ENCODE assay signal across 8 mouse cellular contexts in the genomic region with DNA sequence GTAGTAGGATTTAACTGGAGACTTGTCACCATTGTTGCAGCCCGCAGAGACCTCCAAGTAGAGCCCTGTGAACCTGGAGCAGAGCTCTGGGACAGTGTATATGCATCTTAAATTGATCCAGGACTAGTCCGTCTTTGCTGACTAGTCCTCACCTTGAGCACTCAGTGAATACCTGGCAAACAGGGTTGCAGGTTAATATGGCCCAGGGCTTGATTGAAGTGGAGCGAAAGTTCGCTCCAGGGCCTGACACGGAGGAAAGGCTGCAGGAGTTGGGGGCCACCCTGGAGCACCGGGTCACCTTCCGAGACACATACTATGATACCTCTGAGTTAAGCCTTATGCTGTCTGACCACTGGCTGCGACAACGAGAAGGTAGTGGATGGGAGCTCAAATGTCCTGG. TPM values are rescaled to one million over a fixed set of nuclear protein-coding genes. Genes with fewer than 3 reads are reported as not detected.
DNase-seq lines count a peak whose midpoint lies in the region; ATAC-seq and TF ChIP-seq lines count a peak whose summit lies in the region.

No protein-coding gene starts in this region.

- peak overlapping the region; percentile 81 for H3K4me3 ChIP-seq in kidney, adult 2 months (ENCODE audit: insufficient read depth, low read depth, low read length)
- peak overlapping the region; percentile 91 for H3K4me3 ChIP-seq in brown adipose tissue, adult 24 weeks (ENCODE audit: insufficient read depth, low read depth, low read length)
- peak overlapping the region; percentile 55 for H3K4me3 ChIP-seq in hindbrain, embryonic 13.5 days
- peak overlapping the region; percentile 61 for H3K4me3 ChIP-seq in midbrain, embryonic 14.5 days (replicated peaks; ENCODE audit: low read depth, low read length)

- peak overlapping the region; percentile 81 for H3K4me2 ChIP-seq in hindbrain, embryonic 13.5 days
- peak overlapping the region; percentile 80 for H3K4me2 ChIP-seq in midbrain, embryonic 14.5 days (ENCODE audit: low read length)

- H3K27ac ChIP-seq in kidney, adult 2 months (ENCODE audit: insufficient read depth, low read depth, low read length), result peak overlapping the region; percentile 91
- peak overlapping the region; percentile 78 for H3K27ac ChIP-seq in brown adipose tissue, adult 24 weeks (replicated peaks; ENCODE audit: low read depth, low read length)
- H3K27ac ChIP-seq in hindbrain, embryonic 13.5 days, result peak overlapping the region; percentile 95
- peak overlapping the region; percentile 96 for H3K27ac ChIP-seq in midbrain, embryonic 14.5 days (replicated peaks; ENCODE audit: low read depth, low read length)

- ATAC-seq in hindbrain, embryonic 13.5 days (ENCODE audit: low FRiP score), result no peak
- no peak for ATAC-seq in midbrain, embryonic 14.5 days (ENCODE audit: low FRiP score, low TSS enrichment)

- no peak for TF ChIP-seq POLR2A in kidney, adult 2 months (IDR thresholded peaks at IDR 0.05; ENCODE audit: low read depth, low read length)

- H3K4me1 ChIP-seq in kidney, adult 2 months (ENCODE audit: control insufficient read depth, insufficient read depth, low read length), result peaks cover 7% of the 10 kb centered on the region; the same call in 1 of the 2 replicates
- peaks cover 20% of the 10 kb centered on the region for H3K4me1 ChIP-seq in brown adipose tissue, adult 24 weeks (ENCODE audit: control insufficient read depth, insufficient read depth, insufficient read length, low read length)
- peaks cover 52% of the 10 kb centered on the region for H3K4me1 ChIP-seq in hindbrain, embryonic 13.5 days (replicated peaks)
- H3K4me1 ChIP-seq in midbrain, embryonic 14.5 days (ENCODE audit: control insufficient read depth, insufficient read depth, low read length), result peaks cover 28% of the 10 kb centered on the region

- H3K9ac ChIP-seq in hindbrain, embryonic 13.5 days, result peak overlapping the region; percentile 81
- H3K9ac ChIP-seq in midbrain, embryonic 14.5 days (replicated peaks; ENCODE audit: low read length), result peak overlapping the region; percentile 80

- DNase-seq in kidney, adult 2 months, result no peak
- DNase-seq in kidney, adult 9 months, result no peak
- no peak for DNase-seq in midbrain, embryonic 14.5 days
- DNase-seq in gastrocnemius, postnatal 36 days, result no peak
- no peak for DNase-seq in left cerebral cortex, postnatal 10 days (ENCODE audit: extremely low spot score in 1 of 2, low spot score in 2 of 2)
- DNase-seq in thymus, postnatal 36 days, result no peak

- TF ChIP-seq CTCF in kidney, adult 2 months (conservative IDR thresholded peaks at IDR 0.05; ENCODE audit: insufficient read depth, insufficient read length, low read depth, low read length), result no peak

- H3K9me3 ChIP-seq in hindbrain, embryonic 13.5 days, result no peaks in the 10 kb centered on the region
- H3K9me3 ChIP-seq in midbrain, embryonic 14.5 days (ENCODE audit: control insufficient read depth, low read length), result no peaks in the 10 kb centered on the region

- H3K27me3 ChIP-seq in kidney, adult 2 months (replicated peaks; ENCODE audit: control insufficient read depth, insufficient read depth, low read length), result no peaks in the 10 kb centered on the region
- no peaks in the 10 kb centered on the region for H3K27me3 ChIP-seq in hindbrain, embryonic 13.5 days
- no peaks in the 10 kb centered on the region for H3K27me3 ChIP-seq in midbrain, embryonic 14.5 days (ENCODE audit: control insufficient read depth, insufficient read depth, low read length)

- intact Hi-C loops in gastrocnemius, postnatal 36 days (cut with DNase I), result loop anchor here (10.0 kb wide), 1 partner anchor 580 kb away; a partner anchor contains a TSS
- intact Hi-C loops in left cerebral cortex, postnatal 10 days (cut with DNase I), result no loop called here

- H3K36me3 ChIP-seq in kidney, adult 2 months (ENCODE audit: control insufficient read depth, insufficient read depth, low read length), result no peaks in the 10 kb centered on the region
- H3K36me3 ChIP-seq in hindbrain, embryonic 13.5 days, result peaks cover 8% of the 10 kb centered on the region; the same call in 1 of the 2 replicates
- peaks cover 12% of the 10 kb centered on the region; the same call in 1 of the 2 replicates for H3K36me3 ChIP-seq in midbrain, embryonic 14.5 days (ENCODE audit: control insufficient read depth, insufficient read depth, low read length)

- 40% methylated on average over 9 of the region's 9 CpGs for WGBS in kidney, adult 2 months
- 67% methylated on average over 9 of the region's 9 CpGs for WGBS in hindbrain, embryonic 13.5 days
- WGBS in midbrain, embryonic 14.5 days, result 58% methylated on average over 9 of the region's 9 CpGs

RNA-seq across cellular contexts. Expression of a gene that starts 0.7 kb away (rescaled TPM):
- 12.1 and 13.8 TPM in 2 replicates for polyA plus RNA-seq in kidney, adult 2 months (2012; rRNA removed)
- 9.0 and 15.6 TPM in 2 replicates for polyA plus RNA-seq in brown adipose tissue, adult 24 weeks (2012; ENCODE audit: insufficient read depth, insufficient read length, missing spikeins)
- polyA plus RNA-seq in hindbrain, embryonic 13.5 days (2015; fragmentation: Nextera tagmentation; extraction: Ambion mirVana), result 29.8 and 30.7 TPM in 2 replicates
- polyA plus RNA-seq in midbrain, embryonic 14.5 days (2014; fragmentation: Nextera tagmentation; extraction: Ambion mirVana), result 27.9 and 33.7 TPM in 2 replicates
- 10 to 100 TPM; 10.1 to 13.6 TPM for total RNA-seq in gastrocnemius, postnatal 36 days (2021)
- 10 to 100 TPM; 31.4 to 31.5 TPM for total RNA-seq in left cerebral cortex, postnatal 10 days (2021)

RNA-seq across cellular contexts. Expression of a gene that starts 3.1 kb away (rescaled TPM):
- 2.1 TPM in 2 replicates for polyA plus RNA-seq in kidney, adult 2 months (2012; rRNA removed)
- 2.3 and 2.5 TPM in 2 replicates for polyA plus RNA-seq in brown adipose tissue, adult 24 weeks (2012; ENCODE audit: insufficient read depth, insufficient read length, missing spikeins)
- 29.4 and 31.9 TPM in 2 replicates for polyA plus RNA-seq in hindbrain, embryonic 13.5 days (2015; fragmentation: Nextera tagmentation; extraction: Ambion mirVana)
- 24.9 and 28.4 TPM in 2 replicates for polyA plus RNA-seq in midbrain, embryonic 14.5 days (2014; fragmentation: Nextera tagmentation; extraction: Ambion mirVana)
- total RNA-seq in gastrocnemius, postnatal 36 days (2021), result 1 to 10 TPM; 3.5 to 3.7 TPM
- 10 to 100 TPM; 26.6 to 27.2 TPM for total RNA-seq in left cerebral cortex, postnatal 10 days (2021)

RNA-seq across cellular contexts. Expression of a gene that starts 11.1 kb away (rescaled TPM):
- 28.2 and 29.6 TPM in 2 replicates for polyA plus RNA-seq in kidney, adult 2 months (2012; rRNA removed)
- polyA plus RNA-seq in brown adipose tissue, adult 24 weeks (2012; ENCODE audit: insufficient read depth, insufficient read length, missing spikeins), result 16.9 and 20.8 TPM in 2 replicates
- polyA plus RNA-seq in hindbrain, embryonic 13.5 days (2015; fragmentation: Nextera tagmentation; extraction: Ambion mirVana), result 6.5 and 6.6 TPM in 2 replicates
- polyA plus RNA-seq in midbrain, embryonic 14.5 days (2014; fragmentation: Nextera tagmentation; extraction: Ambion mirVana), result 6.8 and 7.6 TPM in 2 replicates
- 1 to 10 TPM; 4.0 to 5.1 TPM for total RNA-seq in gastrocnemius, postnatal 36 days (2021)
- total RNA-seq in left cerebral cortex, postnatal 10 days (2021), result 10 to 100 TPM; 14.6 to 18.0 TPM

RNA-seq across cellular contexts. Expression of a gene that starts 21.5 kb away (rescaled TPM):
- polyA plus RNA-seq in kidney, adult 2 months (2012; rRNA removed), result 0.19 and 0.25 TPM in 2 replicates
- polyA plus RNA-seq in brown adipose tissue, adult 24 weeks (2012; ENCODE audit: insufficient read depth, insufficient read length, missing spikeins), result not detected in 2 replicates
- 22.2 and 22.6 TPM in 2 replicates for polyA plus RNA-seq in hindbrain, embryonic 13.5 days (2015; fragmentation: Nextera tagmentation; extraction: Ambion mirVana)
- 31.1 and 38.9 TPM in 2 replicates for polyA plus RNA-seq in midbrain, embryonic 14.5 days (2014; fragmentation: Nextera tagmentation; extraction: Ambion mirVana)
- under 1 TPM; 0.17 to 0.23 TPM for total RNA-seq in gastrocnemius, postnatal 36 days (2021)
- 100 to 1,000 TPM; 368 to 375 TPM for total RNA-seq in left cerebral cortex, postnatal 10 days (2021)
